Mouse (Mus musculus): ENCODE results near the gene Kif16b.

- TF ChIP-seq ZNF384 (IDR thresholded peaks at IDR 0.05; ENCODE audit: low read depth, low read length) (no peak), CHD2 (IDR thresholded peaks at IDR 0.05; ENCODE audit: low read depth, low read length) (no peak), HCFC1 (IDR thresholded peaks at IDR 0.05; ENCODE audit: borderline replicate concordance, insufficient read depth, low read length) (no peak), MAFK (IDR thresholded peaks at IDR 0.05; ENCODE audit: insufficient read depth, low read depth, low read length) (no peak)
Observed at GRCm38 (mm10) chr2:142907056-142907455, 5.7 kb upstream of the Kif16b start.
